Mouse (Mus musculus): ENCODE results near the gene Olfr734. TPM values are rescaled to one million over a fixed set of nuclear protein-coding genes. Genes with fewer than 3 reads are reported as not detected.

The Olfr734 gene
- polyA plus RNA-seq, 1 experiment = not detected

DNA sequence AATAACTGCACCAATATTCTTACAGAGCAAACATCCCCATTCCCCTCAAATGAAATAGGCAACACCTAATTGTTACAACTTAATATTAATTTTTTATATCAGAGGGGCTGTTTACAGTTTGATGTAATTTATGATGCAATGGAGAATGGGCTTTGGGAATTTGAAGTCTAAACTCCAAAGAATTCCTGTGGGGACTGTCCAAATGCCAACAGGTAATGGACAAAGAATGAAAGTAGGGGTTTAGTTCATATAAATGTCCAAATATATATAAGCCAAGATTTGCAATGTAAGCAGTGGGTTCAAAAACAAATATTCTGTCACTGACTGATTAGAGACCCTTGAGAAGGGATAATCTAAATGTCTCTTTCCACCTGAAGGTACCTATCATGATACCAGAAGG, 25.1 kb downstream of the Olfr734 start, which contains the start of gene Olfr733:
Gene Olfr733 (minus strand): TSS at position 101 of the 400 bp plus-strand sequence.
- no peak for TF ChIP-seq CTCF (IDR thresholded peaks at IDR 0.05; ENCODE audit: extremely low read depth, insufficient read depth, insufficient read length, insufficient replicate concordance)
- no peak for TF ChIP-seq POLR2A (IDR thresholded peaks at IDR 0.05; ENCODE audit: low read depth, low read length)
- no peaks in the 10 kb centered on the region for H3K4me1 ChIP-seq (ENCODE audit: control insufficient read depth, insufficient read depth, insufficient read length)
- H3K36me3 ChIP-seq (ENCODE audit: control insufficient read depth, insufficient read depth, low read length) = no peaks in the 10 kb centered on the region
- no peak within 1 kb of the TSS for H3K4me3 ChIP-seq (ENCODE audit: extremely low read depth, insufficient read depth, insufficient read length)
- no peak for DNase-seq (ENCODE audit: low read depth in 1 of 2, low spot score in 2 of 2)
- no peak within 1 kb of the TSS for H3K27ac ChIP-seq (ENCODE audit: insufficient read depth, low read length)
- H3K27me3 ChIP-seq (ENCODE audit: control insufficient read depth, insufficient read depth, low read length) = no peaks in the 10 kb centered on the region

DNA sequence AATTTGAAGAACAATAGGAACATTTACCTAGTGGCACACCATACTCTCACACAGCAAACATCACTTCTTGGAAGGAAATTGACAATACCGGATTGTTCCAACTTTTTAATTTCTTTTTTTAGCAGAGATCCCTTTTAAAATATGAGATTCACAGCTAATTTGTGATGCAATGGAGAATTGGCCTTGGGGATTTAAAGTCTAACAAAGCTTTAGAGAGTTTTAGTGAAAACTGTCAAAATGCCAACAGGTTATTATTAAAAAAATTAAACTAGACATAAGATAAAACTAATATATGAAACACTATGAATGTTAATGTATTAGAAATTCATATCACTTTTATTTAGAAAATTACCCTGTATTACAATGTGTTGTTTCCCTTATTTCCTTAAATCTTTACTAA, 42.5 kb downstream of the Olfr734 start, which contains the start of gene Olfr732:
Gene Olfr732 (minus strand): TSS at position 101 of the 400 bp plus-strand sequence.
- Histone ChIP-seq H3K27me3 (ENCODE audit: control insufficient read depth, insufficient read depth, low read length) (no peaks in the 10 kb centered on the region), H3K4me3 (ENCODE audit: extremely low read depth, insufficient read depth, insufficient read length) (no peak within 1 kb of the TSS), H3K27ac (ENCODE audit: insufficient read depth, low read length) (no peak within 1 kb of the TSS), H3K36me3 (ENCODE audit: control insufficient read depth, insufficient read depth, low read length) (no peaks in the 10 kb centered on the region), H3K4me1 (ENCODE audit: control insufficient read depth, insufficient read depth, insufficient read length) (no peaks in the 10 kb centered on the region)
- TF ChIP-seq POLR2A (IDR thresholded peaks at IDR 0.05; ENCODE audit: low read depth, low read length) = no peak
- no peak for TF ChIP-seq CTCF (IDR thresholded peaks at IDR 0.05; ENCODE audit: extremely low read depth, insufficient read depth, insufficient read length, insufficient replicate concordance)
- WGBS = 91% methylated on average over 1 of the region's 1 CpGs
- DNase-seq (ENCODE audit: low read depth in 1 of 2, low spot score in 2 of 2) = no peak

Other genes with a start within 250 kb of the Olfr734 start
- gene Olfr726, start 235.8 kb downstream of the Olfr734 start, polyA plus RNA-seq (2012; rRNA removed) = not detected in 2 replicates
- not detected in 2 replicates for gene Olfr727, start 203.6 kb downstream of the Olfr734 start, polyA plus RNA-seq (2012; rRNA removed)
- not detected in 2 replicates for gene Olfr728, start 184.1 kb downstream of the Olfr734 start, polyA plus RNA-seq (2012; rRNA removed)
- gene Olfr729, start 173.9 kb downstream of the Olfr734 start, polyA plus RNA-seq (2012; rRNA removed) = not detected in 2 replicates
- gene Olfr730, start 138.6 kb downstream of the Olfr734 start, polyA plus RNA-seq (2012; rRNA removed) = not detected in 2 replicates
- gene Olfr731, start 84.9 kb downstream of the Olfr734 start, polyA plus RNA-seq (2012; rRNA removed) = not detected in 2 replicates
- not detected in 2 replicates for gene Olfr732, start 42.6 kb downstream of the Olfr734 start, polyA plus RNA-seq (2012; rRNA removed)
- not detected in 2 replicates for gene Olfr733, start 25.2 kb downstream of the Olfr734 start, polyA plus RNA-seq (2012; rRNA removed)
- gene Olfr735, start 22.1 kb upstream of the Olfr734 start, polyA plus RNA-seq (2012; rRNA removed) = not detected in 2 replicates
- gene Tlr11, start 31.2 kb upstream of the Olfr734 start, polyA plus RNA-seq (2012; rRNA removed) = 2.9 and 3.2 TPM in 2 replicates
- not detected in 2 replicates for gene Olfr736, start 54.4 kb upstream of the Olfr734 start, polyA plus RNA-seq (2012; rRNA removed)
- gene Olfr738, start 80.8 kb upstream of the Olfr734 start, polyA plus RNA-seq (2012; rRNA removed) = not detected in 2 replicates
- gene Olfr739, start 91.9 kb upstream of the Olfr734 start, polyA plus RNA-seq (2012; rRNA removed) = not detected in 2 replicates
- not detected in 2 replicates for gene Olfr740, start 118.8 kb upstream of the Olfr734 start, polyA plus RNA-seq (2012; rRNA removed)
- not detected in 2 replicates for gene Olfr741, start 146.0 kb upstream of the Olfr734 start, polyA plus RNA-seq (2012; rRNA removed)
- gene Olfr742, start 176.8 kb upstream of the Olfr734 start, polyA plus RNA-seq (2012; rRNA removed) = not detected in 2 replicates
- gene Olfr743, start 195.1 kb upstream of the Olfr734 start, polyA plus RNA-seq (2012; rRNA removed) = not detected in 2 replicates

Data from spleen, adult 2 months (tissue).